Mouse (Mus musculus) bone marrow macrophage, adult 2 months (primary cell): Measurements from ENCODE around the gene Pitx1. TPM values are rescaled to one million over a fixed set of nuclear protein-coding genes. Genes with fewer than 3 reads are reported as not detected.

ENCODE experiments used
- H3K27ac ChIP-seq: 2 replicates; pipeline ENCODE4 v1.5.1; 2012; ENCODE audit warnings: low read depth, low read length; ENCODE audit not compliant: insufficient read depth
- H3K4me1 ChIP-seq: 2 replicates; pipeline ENCODE4 v1.6.1; 2012; ENCODE audit warnings: low read length; ENCODE audit not compliant: control insufficient read depth, insufficient read depth
- H3K4me3 ChIP-seq: 2 replicates; pipeline ENCODE4 v1.5.1; 2012; ENCODE audit warnings: mild to moderate bottlenecking, low read length, moderate library complexity; ENCODE audit not compliant: insufficient read depth
- CTCF ChIP-seq: IDR thresholded peaks from 2 replicates; pipeline ENCODE4 v1.5.1; 2012; ENCODE audit warnings: low read depth, mild to moderate bottlenecking, low read length, moderate library complexity
- POLR2A ChIP-seq: IDR thresholded peaks from 2 replicates; pipeline ENCODE4 v1.6.1; 2012; ENCODE audit warnings: mild to moderate bottlenecking, low read depth, low read length, borderline replicate concordance
- polyA plus RNA-seq: library from polyadenylated mRNA; stranded (reverse); fragments of >200 nt; gene quantifications from 2 replicates; pipeline ENCODE4 v1.2.4, GENCODE M21; 2012; ENCODE audit not compliant: missing spikeins, insufficient read depth, insufficient read length

Gene Pitx1
- polyA plus RNA-seq, 1 experiment, result 0.60 TPM

DNA sequence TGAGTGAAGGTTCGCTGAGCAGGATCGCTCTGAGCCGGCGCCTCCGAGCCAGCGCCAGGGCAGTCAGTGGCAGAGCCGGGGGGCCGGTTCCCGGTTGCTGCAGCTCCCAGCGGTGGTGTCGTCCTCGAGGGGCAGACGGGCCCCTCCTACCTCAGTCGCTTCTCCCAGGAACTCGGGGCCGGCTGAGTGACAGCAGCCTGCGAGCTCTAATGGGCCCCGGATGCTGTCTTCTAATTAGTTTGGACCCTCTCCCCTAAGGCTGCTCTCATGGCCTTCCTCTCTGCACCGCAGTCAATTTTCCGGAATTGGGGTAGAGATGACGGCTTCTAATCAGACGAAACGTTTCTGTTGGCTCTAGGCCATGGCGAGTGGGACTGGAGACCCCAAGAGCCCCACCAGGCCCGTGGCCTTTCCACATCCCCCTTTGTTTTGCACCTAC, 4.3 kb downstream of the Pitx1 start:
- Histone ChIP-seq H3K4me3 (no peak overlapping the region), H3K27ac (no peak overlapping the region), H3K4me1 (no peaks in the 10 kb centered on the region)
- TF ChIP-seq CTCF (no peak), POLR2A (no peak)

DNA sequence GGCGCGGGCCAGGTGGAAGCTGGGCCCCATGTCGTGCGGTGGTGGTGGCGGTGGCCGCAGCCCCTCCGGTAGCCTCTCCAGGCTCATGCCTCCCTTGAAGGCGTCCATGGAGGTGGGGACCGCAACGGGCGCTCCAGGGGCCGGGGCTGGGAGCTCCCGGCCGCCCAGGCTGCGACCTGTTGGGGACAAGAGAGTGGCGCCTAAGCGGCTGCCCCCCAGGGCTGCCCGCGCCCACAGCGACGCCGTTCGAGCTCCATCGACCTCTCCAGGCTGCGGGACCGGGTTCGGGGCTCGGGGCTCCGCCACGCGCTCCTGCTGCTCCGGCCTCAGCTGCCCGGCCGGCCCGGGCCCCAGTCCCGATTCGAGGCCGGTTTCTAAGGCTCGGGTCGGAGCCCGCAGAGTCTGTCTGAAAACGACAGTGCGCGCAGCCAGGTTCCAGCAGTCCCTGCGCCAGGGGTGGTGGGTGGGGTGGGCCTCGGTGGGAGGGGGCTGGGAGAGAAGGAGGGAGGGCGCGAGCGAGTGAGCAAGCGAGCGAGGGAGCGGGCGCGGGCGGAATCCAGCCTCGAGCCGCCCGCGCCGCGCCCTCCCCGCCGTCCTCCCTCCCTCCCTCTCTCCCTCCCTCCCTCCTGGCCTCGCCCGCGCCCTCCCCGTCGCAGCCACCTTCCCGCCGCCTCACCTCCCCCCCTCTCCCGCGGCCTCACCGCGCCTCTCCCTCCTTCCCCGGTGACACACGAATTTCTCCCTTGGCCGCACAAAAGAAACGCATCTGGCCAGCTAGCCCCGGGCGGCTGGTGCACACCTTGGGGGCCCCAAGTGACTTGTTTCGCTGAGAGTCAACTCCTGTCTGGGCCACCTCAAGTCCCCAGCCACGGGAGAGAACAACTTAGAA, 4.9 kb downstream of the Pitx1 start:
- Histone ChIP-seq H3K4me3 (no peak overlapping the region), H3K27ac (no peak overlapping the region), H3K4me1 (no peaks in the 10 kb centered on the region)
- TF ChIP-seq CTCF, result no peak
- no peak for TF ChIP-seq POLR2A

DNA sequence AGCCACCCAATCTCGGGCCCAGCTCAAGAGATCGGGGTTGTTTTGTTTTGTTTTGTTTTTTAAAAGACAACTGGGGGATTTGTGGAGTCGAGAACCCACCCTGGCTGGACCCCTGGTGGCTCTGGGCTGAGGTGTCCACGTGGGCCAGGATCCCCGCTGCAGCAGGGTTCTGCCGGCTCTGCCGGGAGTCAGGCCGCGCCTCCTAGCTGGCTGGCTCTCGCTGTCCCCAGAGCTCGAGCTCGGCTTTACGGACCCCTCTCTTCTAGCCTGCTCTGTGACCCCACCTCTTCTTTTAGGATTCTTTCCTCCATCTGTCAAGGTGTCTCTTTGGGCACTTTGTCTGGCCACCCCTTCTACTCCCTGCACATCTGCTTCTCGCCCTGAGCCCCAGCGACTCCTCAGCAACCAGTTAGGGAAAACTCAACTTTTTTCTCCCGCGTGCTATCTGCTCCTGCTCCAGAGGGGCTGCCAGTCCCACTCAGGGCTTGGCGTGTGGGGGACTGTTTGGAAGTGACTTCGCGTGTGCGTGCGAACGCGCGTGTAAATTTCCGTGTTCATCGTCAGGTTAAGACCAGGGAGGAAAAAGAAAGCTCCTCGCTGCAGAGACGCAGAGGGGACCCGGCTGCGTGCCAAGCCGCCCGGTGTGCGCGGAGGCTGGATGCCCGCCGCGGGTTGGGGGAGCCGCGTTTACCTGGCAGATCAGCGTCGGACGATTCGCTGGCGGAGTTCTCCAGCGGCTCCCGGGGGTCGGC, 5.7 kb downstream of the Pitx1 start:
- Histone ChIP-seq H3K27ac (no peak overlapping the region), H3K4me3 (no peak overlapping the region), H3K4me1 (no peaks in the 10 kb centered on the region)
- TF ChIP-seq POLR2A, result no peak

DNA sequence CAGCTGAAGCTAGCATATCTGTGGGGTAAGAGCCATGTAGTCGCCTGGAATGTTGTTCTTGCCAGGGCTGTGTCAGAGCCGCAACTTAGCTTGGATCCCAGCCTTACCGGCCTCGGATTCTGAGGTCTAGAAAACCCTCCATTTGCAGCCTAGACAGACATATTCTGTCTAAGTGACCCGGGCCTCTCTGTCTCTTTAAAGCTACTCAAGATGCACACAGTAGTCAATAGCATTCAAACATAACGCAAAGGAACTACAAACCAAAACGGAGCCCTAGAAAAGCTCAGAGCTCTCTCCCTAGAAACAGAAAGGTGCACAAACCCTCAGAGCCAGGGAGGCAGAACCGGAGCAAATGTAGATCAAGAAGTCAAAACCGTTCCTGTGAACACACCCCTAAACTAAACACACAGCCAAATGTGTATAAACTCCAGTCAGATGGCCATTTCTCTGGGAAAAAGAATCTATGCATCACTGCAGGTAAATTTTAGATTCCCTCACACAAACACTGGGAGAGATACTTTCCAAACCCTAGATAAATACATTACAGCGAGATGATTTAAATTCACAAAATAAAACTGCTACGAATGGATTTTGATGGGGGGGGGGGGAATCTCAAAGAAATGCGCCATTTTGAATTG, 6.9 kb downstream of the Pitx1 start:
- Histone ChIP-seq H3K4me1 (no peaks in the 10 kb centered on the region), H3K27ac (no peak overlapping the region), H3K4me3 (no peak overlapping the region)
- TF ChIP-seq POLR2A (no peak), CTCF (no peak)

DNA sequence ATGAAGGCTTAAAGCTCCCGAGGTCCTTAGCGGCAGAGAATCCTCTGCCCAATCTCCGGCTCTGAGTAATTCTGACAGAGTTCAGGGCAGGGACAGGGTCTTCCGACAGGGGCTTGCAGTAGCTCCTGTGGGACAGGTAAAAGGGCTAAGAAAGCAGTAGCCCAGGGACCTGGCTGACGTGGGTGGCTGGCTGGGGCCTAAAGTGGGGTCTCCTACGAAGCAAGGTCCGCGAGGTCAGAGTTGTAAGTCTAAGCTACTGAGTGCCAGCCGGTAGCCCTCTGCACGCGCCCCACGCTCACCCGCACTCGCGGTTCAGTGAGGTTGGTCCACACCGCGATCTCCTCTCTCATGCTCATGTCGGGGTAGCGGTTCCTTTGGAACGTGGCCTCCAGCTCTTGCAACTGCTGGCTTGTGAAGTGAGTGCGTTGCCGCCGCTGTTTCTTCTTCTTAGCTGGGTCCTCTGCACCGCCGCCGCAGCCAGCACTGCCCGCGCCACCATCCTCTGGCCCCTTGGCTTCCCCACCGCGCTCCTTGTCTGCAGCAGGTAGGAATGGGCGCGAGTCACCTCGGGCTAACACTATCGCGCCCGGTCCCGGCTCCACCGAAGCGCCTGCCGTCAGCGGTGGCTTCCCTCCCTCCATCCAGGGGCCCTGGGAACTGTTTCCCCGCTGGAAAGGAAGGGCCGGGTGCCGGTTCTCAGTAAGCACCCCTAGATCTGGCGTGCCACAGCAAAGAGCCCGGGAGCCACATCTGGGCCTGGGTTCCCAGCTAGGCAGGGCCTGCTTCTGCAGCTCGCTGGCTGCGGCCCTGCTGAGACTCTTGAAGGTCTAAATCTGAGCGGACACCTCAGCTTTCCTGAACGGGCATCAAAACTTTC, 7.6 kb downstream of the Pitx1 start:
- no peak for TF ChIP-seq POLR2A
- no peak for TF ChIP-seq CTCF
- no peak overlapping the region for H3K27ac ChIP-seq
- H3K4me3 ChIP-seq, result no peak overlapping the region
- H3K4me1 ChIP-seq, result no peaks in the 10 kb centered on the region

DNA sequence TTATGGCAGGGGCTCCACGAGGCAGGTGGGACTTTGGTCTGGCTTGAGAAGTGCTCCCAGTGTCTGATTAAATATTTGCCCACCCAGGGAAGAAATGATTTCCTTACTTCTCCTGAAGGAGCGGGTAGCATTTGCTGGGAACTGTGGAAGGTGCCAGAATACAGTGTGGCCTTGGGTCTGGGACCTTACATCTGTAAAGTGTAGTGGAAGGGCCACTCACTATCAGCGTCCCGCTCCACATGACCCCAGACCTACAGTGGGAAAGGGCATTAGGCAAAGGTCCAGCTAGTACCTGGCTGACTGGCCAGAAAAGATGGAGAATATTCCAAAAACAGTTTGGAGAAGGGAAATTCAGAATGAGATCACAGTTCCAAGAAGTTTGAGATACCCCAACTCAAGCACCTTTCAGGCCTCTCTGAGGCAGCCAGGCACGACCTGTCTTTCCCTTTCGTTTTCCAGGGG, 8.3 kb downstream of the Pitx1 start:
- TF ChIP-seq POLR2A (no peak), CTCF (no peak)
- Histone ChIP-seq H3K27ac (no peak overlapping the region), H3K4me1 (no peaks in the 10 kb centered on the region), H3K4me3 (no peak overlapping the region)

DNA sequence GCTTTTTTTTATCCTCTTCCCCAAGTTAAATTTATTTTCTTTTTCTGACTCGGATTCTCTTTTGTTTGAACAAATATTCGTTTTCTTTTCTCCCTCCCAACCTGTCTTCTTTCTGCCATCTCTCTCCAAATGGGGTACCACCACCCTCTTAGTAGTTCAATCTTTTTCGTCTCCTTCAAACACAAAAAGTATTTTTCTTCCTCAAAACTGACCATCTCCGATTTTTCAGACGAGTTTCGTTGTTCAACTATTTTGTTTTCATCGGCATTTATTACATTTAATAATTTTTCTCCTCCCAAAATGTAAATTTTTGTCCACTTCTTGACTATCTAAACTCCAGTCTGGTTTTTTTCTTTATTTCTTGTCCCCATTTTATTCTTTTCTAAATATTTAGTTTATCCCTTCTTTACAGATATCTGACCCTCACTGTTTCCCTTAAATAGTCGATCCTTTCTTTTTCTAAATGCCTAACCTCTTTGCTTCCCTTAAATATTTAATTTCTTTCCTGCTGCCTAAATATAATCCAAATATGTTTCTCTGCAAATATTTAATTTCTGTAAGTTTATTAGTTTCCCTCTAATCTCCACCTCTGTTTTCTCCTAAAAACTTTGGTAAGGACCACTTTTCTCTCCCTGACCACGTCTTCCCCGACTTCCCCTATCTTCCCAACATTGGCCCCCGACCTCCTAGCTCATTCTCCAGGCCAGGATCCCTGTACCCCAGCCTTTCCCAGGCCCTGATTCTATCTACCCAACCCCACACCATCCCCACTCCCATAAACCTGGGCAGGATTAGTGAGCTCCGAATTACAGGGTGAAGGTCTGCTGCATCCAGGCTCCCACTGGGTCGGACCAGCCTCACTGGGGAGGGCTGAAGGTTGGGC, 9.0 kb downstream of the Pitx1 start:
- Histone ChIP-seq H3K27ac (no peak overlapping the region), H3K4me1 (no peaks in the 10 kb centered on the region), H3K4me3 (no peak overlapping the region)
- TF ChIP-seq POLR2A, result no peak

DNA sequence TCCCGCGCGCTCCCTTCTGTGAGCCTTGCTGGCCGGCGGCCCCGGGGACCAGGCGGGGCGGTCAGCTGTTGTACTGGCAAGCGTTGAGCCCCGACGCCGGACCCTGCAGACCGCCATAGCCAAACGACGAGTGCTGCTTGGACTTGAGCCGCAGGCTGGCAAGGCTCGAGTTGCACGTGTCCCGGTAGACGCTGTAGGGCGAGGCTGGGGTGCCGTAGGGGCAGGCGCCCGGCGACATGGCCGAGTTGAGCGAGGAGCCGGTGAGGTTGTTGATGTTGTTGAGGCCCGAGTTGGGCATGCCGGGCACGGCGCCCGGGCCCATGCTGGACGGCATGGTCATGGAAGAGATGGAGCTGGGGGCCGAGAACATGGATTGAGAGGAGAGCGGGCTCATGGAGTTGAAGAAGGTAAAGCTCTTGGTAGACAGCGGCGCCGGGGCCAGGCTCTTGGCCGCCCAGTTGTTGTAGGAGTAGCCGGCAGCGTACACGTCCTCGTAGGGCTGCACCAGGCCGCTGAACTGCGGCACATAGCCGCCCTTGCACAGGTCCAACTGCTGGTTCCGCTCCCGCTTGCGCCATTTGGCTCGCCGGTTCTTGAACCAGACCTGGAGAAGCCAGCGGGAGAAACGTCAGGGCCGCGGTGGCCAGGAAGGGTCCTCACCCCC, 9.9 kb downstream of the Pitx1 start:
- H3K27ac ChIP-seq, result no peak overlapping the region
- TF ChIP-seq POLR2A (no peak), CTCF (no peak)
- no peaks in the 10 kb centered on the region for H3K4me1 ChIP-seq
- H3K4me3 ChIP-seq, result no peak overlapping the region
